ENCODE assay signal across 10 mouse cellular contexts in the genomic region with DNA sequence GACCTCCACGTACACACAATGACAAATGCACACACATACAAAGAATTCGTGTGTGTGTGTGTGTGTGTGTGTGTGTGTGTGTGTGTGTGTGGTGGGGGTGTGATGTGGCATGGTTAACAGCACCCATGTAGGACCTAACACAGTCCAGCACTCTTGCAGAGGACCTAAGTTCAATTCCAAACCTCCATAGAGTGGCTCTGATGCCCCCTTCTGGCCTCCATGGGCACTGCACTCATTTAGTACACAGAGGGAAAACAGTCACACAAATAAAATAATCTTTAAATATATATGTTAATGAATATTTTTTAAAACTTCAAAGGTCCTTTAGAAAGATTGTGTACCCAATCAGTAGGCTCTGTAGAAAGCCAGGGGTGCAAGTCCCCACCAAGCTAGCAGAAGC. TPM values are rescaled to one million over a fixed set of nuclear protein-coding genes. Genes with fewer than 3 reads are reported as not detected.
DNase-seq lines count a peak whose midpoint lies in the region; ATAC-seq and TF ChIP-seq lines count a peak whose summit lies in the region.
"Had no signal": no experiment of that assay in that cellular context is flagged by ENCODE, and none has a peak within 500 bp of the region (broad histone marks: within the 10 kb centered on the region; RNA-seq: fewer than 3 reads in every experiment).

No protein-coding gene starts in this region.

- no peak overlapping the region for H3K27ac ChIP-seq in gastrocnemius, adult 2 months
- no peak overlapping the region for H3K27ac ChIP-seq in midbrain, embryonic 14.5 days (replicated peaks; ENCODE audit: low read depth, low read length)
- no peak overlapping the region for H3K27ac ChIP-seq in midbrain, embryonic 16.5 days (ENCODE audit: low read length)
- H3K27ac ChIP-seq in bone marrow, adult 2 months (ENCODE audit: control insufficient read depth, insufficient read depth, low read depth, low read length, poor library complexity): no peak overlapping the region
- no peak overlapping the region for H3K27ac ChIP-seq in forebrain, embryonic 11.5 days (ENCODE audit: low read depth, low read length)
- no peak overlapping the region for H3K27ac ChIP-seq in forebrain, embryonic 16.5 days (ENCODE audit: low read length)

- peak; percentile 75 for TF ChIP-seq CTCF in gastrocnemius, adult 2 months (IDR thresholded peaks at IDR 0.05)
- TF ChIP-seq CTCF in bone marrow, adult 2 months (IDR thresholded peaks at IDR 0.05; ENCODE audit: control insufficient read depth, insufficient read depth, low read length): peak; percentile 66

- no peak overlapping the region for H3K9ac ChIP-seq in midbrain, embryonic 14.5 days (replicated peaks; ENCODE audit: low read length)
- no peak overlapping the region for H3K9ac ChIP-seq in midbrain, embryonic 16.5 days (ENCODE audit: low read depth, low read length)
- no peak overlapping the region for H3K9ac ChIP-seq in forebrain, embryonic 11.5 days (ENCODE audit: low read length)
- H3K9ac ChIP-seq in forebrain, embryonic 16.5 days (replicated peaks; ENCODE audit: low read depth, low read length): no peak overlapping the region

- peaks cover 10% of the 10 kb centered on the region for H3K27me3 ChIP-seq in midbrain, embryonic 14.5 days (ENCODE audit: control insufficient read depth, insufficient read depth, low read length)
- H3K27me3 ChIP-seq in midbrain, embryonic 16.5 days (ENCODE audit: control insufficient read depth, insufficient read depth, low read depth, low read length): peaks cover 12% of the 10 kb centered on the region
- H3K27me3 ChIP-seq in forebrain, embryonic 11.5 days (ENCODE audit: control insufficient read depth, insufficient read depth, low read length): peaks cover 10% of the 10 kb centered on the region
- peaks cover 22% of the 10 kb centered on the region for H3K27me3 ChIP-seq in forebrain, embryonic 16.5 days (replicated peaks; ENCODE audit: control insufficient read depth, insufficient read depth, low read length)

- H3K36me3 ChIP-seq in midbrain, embryonic 14.5 days (ENCODE audit: control insufficient read depth, insufficient read depth, low read length): no peaks in the 10 kb centered on the region
- no peaks in the 10 kb centered on the region for H3K36me3 ChIP-seq in midbrain, embryonic 16.5 days (ENCODE audit: control insufficient read depth, insufficient read depth, low read length)
- H3K36me3 ChIP-seq in forebrain, embryonic 11.5 days (ENCODE audit: control insufficient read depth, insufficient read depth, low read length): no peaks in the 10 kb centered on the region
- H3K36me3 ChIP-seq in forebrain, embryonic 16.5 days (ENCODE audit: control insufficient read depth, insufficient read depth): no peaks in the 10 kb centered on the region

- intact Hi-C loops in gastrocnemius, adult 2 months (cut with DNase I): no loop called here
- intact Hi-C loops in gastrocnemius, postnatal 14 days (cut with DNase I; ENCODE audit: low total_unique reads): no loop called here

- no peaks in the 10 kb centered on the region for H3K9me3 ChIP-seq in midbrain, embryonic 14.5 days (ENCODE audit: control insufficient read depth, low read length)
- no peaks in the 10 kb centered on the region for H3K9me3 ChIP-seq in midbrain, embryonic 16.5 days (replicated peaks; ENCODE audit: control insufficient read depth, low read length, poor library complexity, severe bottlenecking)
- H3K9me3 ChIP-seq in forebrain, embryonic 11.5 days (ENCODE audit: control insufficient read depth, low read length): no peaks in the 10 kb centered on the region
- no peaks in the 10 kb centered on the region for H3K9me3 ChIP-seq in forebrain, embryonic 16.5 days (ENCODE audit: control insufficient read depth, low read length)

- no peak for TF ChIP-seq POLR2A in bone marrow, adult 2 months (IDR thresholded peaks at IDR 0.05; ENCODE audit: borderline replicate concordance, control insufficient read depth, low read depth, low read length)

- no peak overlapping the region for H3K4me2 ChIP-seq in midbrain, embryonic 14.5 days (ENCODE audit: low read length)
- no peak overlapping the region for H3K4me2 ChIP-seq in midbrain, embryonic 16.5 days (ENCODE audit: low read length)
- no peak overlapping the region for H3K4me2 ChIP-seq in forebrain, embryonic 11.5 days (ENCODE audit: low read depth, low read length, severe bottlenecking)
- no peak overlapping the region for H3K4me2 ChIP-seq in forebrain, embryonic 16.5 days (ENCODE audit: low read length)

- H3K4me1 ChIP-seq in midbrain, embryonic 14.5 days (ENCODE audit: control insufficient read depth, insufficient read depth, low read length): no peaks in the 10 kb centered on the region; the same call in 1 of the 2 replicates
- no peaks in the 10 kb centered on the region for H3K4me1 ChIP-seq in midbrain, embryonic 16.5 days (ENCODE audit: control insufficient read depth, insufficient read depth, low read length)
- no peaks in the 10 kb centered on the region for H3K4me1 ChIP-seq in bone marrow, adult 2 months (ENCODE audit: control insufficient read depth, insufficient read depth, low read length)
- peaks cover 1% of the 10 kb centered on the region for H3K4me1 ChIP-seq in forebrain, embryonic 11.5 days (replicated peaks; ENCODE audit: control insufficient read depth, insufficient read depth, low read length)
- H3K4me1 ChIP-seq in forebrain, embryonic 16.5 days (replicated peaks; ENCODE audit: control insufficient read depth, insufficient read depth, low read length): peaks cover 6% of the 10 kb centered on the region

- no peak for DNase-seq in gastrocnemius, adult 2 months
- DNase-seq in gastrocnemius, postnatal 14 days: no peak
- DNase-seq in midbrain, embryonic 14.5 days: peak; percentile 55
- DNase-seq in lung, postnatal 14 days: peak; percentile 51
- no peak for DNase-seq in forebrain, embryonic 11.5 days (ENCODE audit: low spot score)

- no peak for ATAC-seq in midbrain, embryonic 14.5 days (ENCODE audit: low FRiP score, low TSS enrichment)
- ATAC-seq in midbrain, embryonic 16.5 days: no peak
- no peak for ATAC-seq in forebrain, embryonic 11.5 days (replicated peaks; ENCODE audit: low FRiP score)
- ATAC-seq in forebrain, embryonic 16.5 days: no peak

- WGBS in midbrain, embryonic 14.5 days: 78% methylated on average over 2 of the region's 2 CpGs
- 73% methylated on average over 2 of the region's 2 CpGs for WGBS in midbrain, embryonic 16.5 days
- WGBS in bone marrow, adult 2 months: 76% methylated on average over 2 of the region's 2 CpGs
- 66% methylated on average over 2 of the region's 2 CpGs for WGBS in forebrain, embryonic 11.5 days
- 67% methylated on average over 2 of the region's 2 CpGs for WGBS in forebrain, embryonic 16.5 days

- H3K4me3 ChIP-seq in gastrocnemius, adult 2 months: no peak overlapping the region
- no peak overlapping the region for H3K4me3 ChIP-seq in midbrain, embryonic 14.5 days (replicated peaks; ENCODE audit: low read depth, low read length)
- H3K4me3 ChIP-seq in midbrain, embryonic 16.5 days (ENCODE audit: low read depth, low read length): no peak overlapping the region
- H3K4me3 ChIP-seq in bone marrow, adult 2 months (replicated peaks; ENCODE audit: control insufficient read depth, low read depth, low read length): no peak overlapping the region
- H3K4me3 ChIP-seq in forebrain, embryonic 11.5 days (ENCODE audit: low read depth, low read length): no peak overlapping the region
- no peak overlapping the region for H3K4me3 ChIP-seq in forebrain, embryonic 16.5 days (replicated peaks; ENCODE audit: low read length)

RNA-seq across cellular contexts. Expression of a gene that starts 5.7 kb away (rescaled TPM):
- under 1 TPM; 0.20 to 0.33 TPM for total RNA-seq in gastrocnemius, adult 2 months (2021)
- total RNA-seq in gastrocnemius, postnatal 14 days (2021): 1 to 10 TPM; 1.7 to 3.4 TPM
- polyA plus RNA-seq in midbrain, embryonic 14.5 days (2014; fragmentation: Nextera tagmentation; extraction: Ambion mirVana): 1.5 and 1.9 TPM in 2 replicates
- polyA plus RNA-seq in midbrain, embryonic 16.5 days (2015; fragmentation: Nextera tagmentation; extraction: Ambion mirVana): 1.0 and 3.1 TPM in 2 replicates
- polyA plus RNA-seq in bone marrow, adult 2 months (2011; ENCODE audit: insufficient read depth, insufficient read length, low replicate concordance, missing spikeins): not detected in 2 replicates
- 4.7 and 5.0 TPM in 2 replicates for polyA plus RNA-seq in forebrain, embryonic 11.5 days (2014; fragmentation: Nextera tagmentation; extraction: Ambion mirVana)
- polyA plus RNA-seq in forebrain, embryonic 16.5 days (2015; fragmentation: Nextera tagmentation; extraction: Ambion mirVana): 0.23 and 1.1 TPM in 2 replicates
- total RNA-seq: adrenal gland, adult 18-20 months; hematopoietic stem cell, adult 5-6 weeks had no signal

RNA-seq across cellular contexts. Expression of a gene that starts 37.6 kb away (rescaled TPM):
- 10 to 100 TPM; 29.1 to 54.8 TPM for total RNA-seq in gastrocnemius, adult 2 months (2021)
- 10 to 100 TPM; 22.7 to 46.6 TPM for total RNA-seq in gastrocnemius, postnatal 14 days (2021)
- 0.28 and 0.82 TPM in 2 replicates for polyA plus RNA-seq in midbrain, embryonic 14.5 days (2014; fragmentation: Nextera tagmentation; extraction: Ambion mirVana)
- polyA plus RNA-seq in midbrain, embryonic 16.5 days (2015; fragmentation: Nextera tagmentation; extraction: Ambion mirVana): 0.31 and 0.79 TPM in 2 replicates
- polyA plus RNA-seq in bone marrow, adult 2 months (2011; ENCODE audit: insufficient read depth, insufficient read length, low replicate concordance, missing spikeins): 91.4 and 149 TPM in 2 replicates
- 1.5 and 2.0 TPM in 2 replicates for polyA plus RNA-seq in forebrain, embryonic 11.5 days (2014; fragmentation: Nextera tagmentation; extraction: Ambion mirVana)
- 0.63 and 0.84 TPM in 2 replicates for polyA plus RNA-seq in forebrain, embryonic 16.5 days (2015; fragmentation: Nextera tagmentation; extraction: Ambion mirVana)

RNA-seq across cellular contexts. Expression of a gene that starts 57.9 kb away (rescaled TPM):
- total RNA-seq in gastrocnemius, adult 2 months (2021): 100 to 1,000 TPM; 160 to 166 TPM
- 100 to 1,000 TPM; 111 to 128 TPM for total RNA-seq in gastrocnemius, postnatal 14 days (2021)
- polyA plus RNA-seq in midbrain, embryonic 14.5 days (2014; fragmentation: Nextera tagmentation; extraction: Ambion mirVana): 486 and 550 TPM in 2 replicates
- polyA plus RNA-seq in midbrain, embryonic 16.5 days (2015; fragmentation: Nextera tagmentation; extraction: Ambion mirVana): 502 and 561 TPM in 2 replicates
- 247 and 257 TPM in 2 replicates for polyA plus RNA-seq in bone marrow, adult 2 months (2011; ENCODE audit: insufficient read depth, insufficient read length, low replicate concordance, missing spikeins)
- 673 and 736 TPM in 2 replicates for polyA plus RNA-seq in forebrain, embryonic 11.5 days (2014; fragmentation: Nextera tagmentation; extraction: Ambion mirVana)
- 549 and 607 TPM in 2 replicates for polyA plus RNA-seq in forebrain, embryonic 16.5 days (2015; fragmentation: Nextera tagmentation; extraction: Ambion mirVana)

Comparison
In these comparisons a context has a peak if more than half of its experiments do, and no peak if none do; other contexts are left out.
1. DNase-seq: peak in midbrain, embryonic 14.5 days (single experiment) and lung, postnatal 14 days (single experiment); none in gastrocnemius, adult 2 months (single experiment), gastrocnemius, postnatal 14 days (single experiment) and forebrain, embryonic 11.5 days (single experiment).
2. RNA of a gene that starts 37.6 kb away (polyA plus RNA-seq): 91.4 to 149 TPM in bone marrow, adult 2 months; 1.5 to 2.0 TPM in forebrain, embryonic 11.5 days, 0.28 to 0.82 TPM in midbrain, embryonic 14.5 days, 0.31 to 0.79 TPM in midbrain, embryonic 16.5 days and 0.63 to 0.84 TPM in forebrain, embryonic 16.5 days; every median in the first group is over 10 times any median in the second.